In genomic region chr9:78735519-78735918, GRCm38 (mm10) we compare ENCODE assay signal across 11 mouse cellular contexts.
"Had no signal": no experiment of that assay in that cellular context is flagged by ENCODE, and none has a peak within 500 bp of the region (broad histone marks: within the 10 kb centered on the region; RNA-seq: fewer than 3 reads in every experiment).

No protein-coding gene starts in this region.

- H3K4me3 ChIP-seq: kidney, embryonic 15.5 days; limb, embryonic 12.5 days; liver, embryonic 13.5 days; midbrain, embryonic 13.5 days had no signal

- H3K27ac ChIP-seq: hindbrain, embryonic 14.5 days; kidney, embryonic 15.5 days; limb, embryonic 12.5 days; liver, embryonic 13.5 days; midbrain, embryonic 13.5 days had no signal

- H3K36me3 ChIP-seq: kidney, embryonic 15.5 days; limb, embryonic 12.5 days; liver, embryonic 13.5 days; midbrain, embryonic 13.5 days had no signal

- ATAC-seq: intestine, embryonic 16.5 days; liver, postnatal 0 days; midbrain, embryonic 13.5 days had no signal

- H3K9ac ChIP-seq: hindbrain, embryonic 14.5 days; kidney, embryonic 15.5 days; limb, embryonic 12.5 days; liver, embryonic 13.5 days; liver, postnatal 0 days; midbrain, embryonic 13.5 days had no signal

- H3K9me3 ChIP-seq: kidney, embryonic 15.5 days; limb, embryonic 12.5 days; liver, embryonic 13.5 days; midbrain, embryonic 13.5 days had no signal

- H3K27me3 ChIP-seq: kidney, embryonic 15.5 days; limb, embryonic 12.5 days; liver, embryonic 13.5 days; midbrain, embryonic 13.5 days had no signal

- H3K4me1 ChIP-seq: kidney, embryonic 15.5 days; limb, embryonic 12.5 days; liver, embryonic 13.5 days; midbrain, embryonic 13.5 days had no signal

- H3K4me2 ChIP-seq: hindbrain, embryonic 14.5 days; kidney, embryonic 15.5 days; limb, embryonic 12.5 days; liver, embryonic 13.5 days; midbrain, embryonic 13.5 days had no signal

- DNase-seq: kidney, adult 2 months; kidney, postnatal 14 days; liver, embryonic 13.5 days; liver, postnatal 0 days; right cerebral cortex, adult 18-20 months; thymus, postnatal 36 days had no signal
